Mouse (Mus musculus): ENCODE results near the gene Rims3.

GRCm38 (mm10) chr4:120854588-120855319 is at the start of gene Rims3:
- no peak for TF ChIP-seq POLR2A (IDR thresholded peaks at IDR 0.05; ENCODE audit: extremely low read depth, insufficient read depth, low read length)
- TF ChIP-seq CTCF (IDR thresholded peaks at IDR 0.05; ENCODE audit: low read depth, low read length), result no peak
